Comparison of ENCODE assay signal across 14 mouse cellular contexts in the genomic region with DNA sequence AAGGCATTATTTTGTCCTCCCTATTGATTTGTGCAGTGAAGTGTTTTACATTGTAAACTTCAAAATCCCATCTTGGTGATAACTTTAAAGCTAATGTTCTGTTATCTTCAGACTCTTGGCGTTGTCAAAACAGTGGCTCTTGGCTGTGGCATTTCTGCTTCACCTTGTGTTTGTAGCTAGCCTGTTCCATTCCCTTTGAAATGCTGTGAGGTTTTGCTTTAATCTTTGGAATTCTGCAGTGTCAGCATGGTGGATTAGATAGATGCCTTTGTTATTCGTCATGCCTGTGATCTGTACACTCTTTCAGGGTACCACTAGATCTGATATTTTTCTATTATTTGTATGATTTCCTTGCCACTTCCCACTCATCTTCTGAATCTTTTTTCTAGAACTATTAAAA.
"Had no signal": no experiment of that assay in that cellular context is flagged by ENCODE, and none has a peak within 500 bp of the region (broad histone marks: within the 10 kb centered on the region; RNA-seq: fewer than 3 reads in every experiment).

No protein-coding gene starts in this region.

- H3K36me3 ChIP-seq: lung, embryonic 15.5 days; midbrain, embryonic 13.5 days; neural tube, embryonic 12.5 days; stomach, embryonic 15.5 days had no signal

- H3K27me3 ChIP-seq: lung, embryonic 15.5 days; megakaryocyte, embryonic 14.5 days; midbrain, embryonic 13.5 days; neural tube, embryonic 12.5 days; stomach, embryonic 15.5 days had no signal

- H3K27ac ChIP-seq: lung, embryonic 15.5 days; macrophage; midbrain, embryonic 13.5 days; neural tube, embryonic 12.5 days; stomach, embryonic 15.5 days; stomach, postnatal 0 days had no signal

- H3K4me1 ChIP-seq: lung, embryonic 15.5 days; megakaryocyte, embryonic 14.5 days; midbrain, embryonic 13.5 days; neural tube, embryonic 12.5 days; stomach, embryonic 15.5 days had no signal

- H3K9me3 ChIP-seq: lung, embryonic 15.5 days; megakaryocyte, embryonic 14.5 days; midbrain, embryonic 13.5 days; neural tube, embryonic 12.5 days; stomach, embryonic 15.5 days had no signal

- DNase-seq: lung, adult 2 months; lung, postnatal 14 days; lung, postnatal 36 days; right cerebral cortex, postnatal 14 days; thymus, postnatal 14 days; thymus, postnatal 36 days had no signal

- H3K4me3 ChIP-seq: lung, embryonic 15.5 days; megakaryocyte, embryonic 14.5 days; midbrain, embryonic 13.5 days; neural tube, embryonic 12.5 days; stomach, embryonic 15.5 days had no signal

- H3K9ac ChIP-seq: lung, embryonic 15.5 days; midbrain, embryonic 13.5 days; neural tube, embryonic 12.5 days; stomach, embryonic 15.5 days had no signal

- ATAC-seq: lung, postnatal 0 days; midbrain, embryonic 13.5 days had no signal
